Mouse (Mus musculus): Measurements from ENCODE around the gene Wwtr1. TPM values are rescaled to one million over a fixed set of nuclear protein-coding genes. Genes with fewer than 3 reads are reported as not detected.

Gene Wwtr1
- polyA plus RNA-seq, 1 experiment from 2014 or later, result 17.4 TPM

GRCm38 (mm10) chr3:57544154-57544553 is 31.6 kb downstream of the Wwtr1 start:
- Histone ChIP-seq H3K4me2 (ENCODE audit: low read length) (peak overlapping the region; percentile 33; the same call in 1 of the 2 replicates), H3K4me3 (ENCODE audit: control insufficient read depth in 1 of 2, insufficient read depth in 1 of 2, low read depth in 1 of 2, low read length in 2 of 2) (no peak overlapping the region), H3K27me3 (ENCODE audit: control insufficient read depth, insufficient read depth, low read length) (no peaks in the 10 kb centered on the region), H3K4me1 (ENCODE audit: control insufficient read depth in 2 of 2, insufficient read depth in 2 of 2, low read length in 2 of 2) (peaks cover 5 to 34% of the 10 kb centered on the region in 2 experiments), H3K9ac (ENCODE audit: low read length) (no peak overlapping the region), H3K36me3 (ENCODE audit: control insufficient read depth, insufficient read depth, low read length) (no peaks in the 10 kb centered on the region), H3K9me3 (ENCODE audit: control insufficient read depth, low read length) (no peaks in the 10 kb centered on the region), H3K27ac (replicated peaks in 1 of 2; ENCODE audit: control insufficient read depth in 1 of 2, insufficient read depth in 1 of 2, low read depth in 2 of 2, low read length in 2 of 2) (peak overlapping the region; percentile 58 to 72)
- 61% methylated on average over 9 of the region's 9 CpGs for WGBS
- no peak for ATAC-seq (ENCODE audit: insufficient number of reproducible peaks, insufficient read depth, low FRiP score, low read depth)

GRCm38 (mm10) chr3:57542848-57543380 is 32.8 kb downstream of the Wwtr1 start:
- Histone ChIP-seq H3K9me3 (ENCODE audit: control insufficient read depth, low read length) (no peaks in the 10 kb centered on the region), H3K9ac (ENCODE audit: low read length) (no peak overlapping the region), H3K4me2 (ENCODE audit: low read length) (no peak overlapping the region), H3K36me3 (ENCODE audit: control insufficient read depth, insufficient read depth, low read length) (no peaks in the 10 kb centered on the region), H3K4me1 (ENCODE audit: control insufficient read depth in 2 of 2, insufficient read depth in 2 of 2, low read length in 2 of 2) (peaks cover 5 to 34% of the 10 kb centered on the region in 2 experiments), H3K4me3 (ENCODE audit: control insufficient read depth in 1 of 2, insufficient read depth in 1 of 2, low read depth in 1 of 2, low read length in 2 of 2) (no peak overlapping the region), H3K27me3 (ENCODE audit: control insufficient read depth, insufficient read depth, low read length) (no peaks in the 10 kb centered on the region), H3K27ac (replicated peaks in 1 of 2; ENCODE audit: control insufficient read depth in 1 of 2, insufficient read depth in 1 of 2, low read depth in 2 of 2, low read length in 2 of 2) (no peak overlapping the region; a peak in 1 of 4 replicates)
- no peak for ATAC-seq (ENCODE audit: insufficient number of reproducible peaks, insufficient read depth, low FRiP score, low read depth)

DNA sequence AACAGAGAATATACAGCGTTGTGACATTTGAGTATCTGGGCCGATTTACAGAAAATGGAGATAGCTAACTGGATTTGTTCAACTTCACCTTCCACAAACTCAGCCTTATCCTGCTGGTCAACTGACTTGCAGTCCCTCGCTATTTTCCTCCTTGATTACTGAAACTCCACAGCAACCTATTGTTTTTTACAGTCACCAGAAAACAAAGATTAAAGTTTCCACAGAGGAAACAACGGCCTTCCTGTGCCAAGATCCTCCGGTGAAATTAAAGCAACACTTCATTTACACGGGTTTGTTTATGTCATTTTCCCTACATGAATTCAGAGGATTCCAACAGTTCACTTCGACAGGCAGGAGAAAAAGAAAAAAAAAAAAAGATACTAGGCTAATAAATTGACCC is 34.5 kb downstream of the Wwtr1 start:
- no peak for ATAC-seq (ENCODE audit: insufficient number of reproducible peaks, insufficient read depth, low FRiP score, low read depth)
- Histone ChIP-seq H3K9ac (ENCODE audit: low read length) (no peak overlapping the region), H3K9me3 (ENCODE audit: control insufficient read depth, low read length) (no peaks in the 10 kb centered on the region), H3K36me3 (ENCODE audit: control insufficient read depth, insufficient read depth, low read length) (no peaks in the 10 kb centered on the region), H3K4me2 (ENCODE audit: low read length) (no peak overlapping the region), H3K4me3 (ENCODE audit: control insufficient read depth in 1 of 2, insufficient read depth in 1 of 2, low read depth in 1 of 2, low read length in 2 of 2) (no peak overlapping the region), H3K4me1 (ENCODE audit: control insufficient read depth in 2 of 2, insufficient read depth in 2 of 2, low read length in 2 of 2) (peaks cover 4 to 19% of the 10 kb centered on the region in 2 experiments), H3K27ac (replicated peaks in 1 of 2; ENCODE audit: control insufficient read depth in 1 of 2, insufficient read depth in 1 of 2, low read depth in 2 of 2, low read length in 2 of 2) (peak overlapping the region; percentile 22 to 64; a peak in 3 of 4 replicates), H3K27me3 (ENCODE audit: control insufficient read depth, insufficient read depth, low read length) (no peaks in the 10 kb centered on the region)
- 52% methylated on average over 7 of the region's 7 CpGs for WGBS

- no peak for ATAC-seq (ENCODE audit: insufficient number of reproducible peaks, insufficient read depth, low FRiP score, low read depth)
- H3K9me3 ChIP-seq (ENCODE audit: control insufficient read depth, low read length), result no peaks in the 10 kb centered on the region
- H3K27ac ChIP-seq (replicated peaks in 1 of 2; ENCODE audit: control insufficient read depth in 1 of 2, insufficient read depth in 1 of 2, low read depth in 2 of 2, low read length in 2 of 2), result peak overlapping the region; percentile 27 to 64; a peak in 2 of 4 replicates
- H3K27me3 ChIP-seq (ENCODE audit: control insufficient read depth, insufficient read depth, low read length), result no peaks in the 10 kb centered on the region
- no peak overlapping the region for H3K4me3 ChIP-seq (ENCODE audit: control insufficient read depth in 1 of 2, insufficient read depth in 1 of 2, low read depth in 1 of 2, low read length in 2 of 2)
- no peak overlapping the region for H3K9ac ChIP-seq (ENCODE audit: low read length)
- 21% methylated on average over 2 of the region's 2 CpGs for WGBS
- H3K36me3 ChIP-seq (ENCODE audit: control insufficient read depth, insufficient read depth, low read length), result no peaks in the 10 kb centered on the region
- H3K4me2 ChIP-seq (ENCODE audit: low read length), result no peak overlapping the region
- H3K4me1 ChIP-seq (ENCODE audit: control insufficient read depth in 2 of 2, insufficient read depth in 2 of 2, low read length in 2 of 2), result peaks cover 6 to 22% of the 10 kb centered on the region in 2 experiments
These were observed 35.2 kb downstream of the Wwtr1 start for GRCm38 (mm10) chr3:57540474-57540873.

GRCm38 (mm10) chr3:57535483-57536185 is 40.1 kb downstream of the Wwtr1 start:
- no peaks in the 10 kb centered on the region for H3K27me3 ChIP-seq (ENCODE audit: control insufficient read depth, insufficient read depth, low read length)
- H3K9ac ChIP-seq (ENCODE audit: low read length), result no peak overlapping the region
- H3K27ac ChIP-seq (replicated peaks in 1 of 2; ENCODE audit: control insufficient read depth in 1 of 2, insufficient read depth in 1 of 2, low read depth in 2 of 2, low read length in 2 of 2), result no peak overlapping the region
- no peaks in the 10 kb centered on the region for H3K36me3 ChIP-seq (ENCODE audit: control insufficient read depth, insufficient read depth, low read length)
- no peak for ATAC-seq (ENCODE audit: insufficient number of reproducible peaks, insufficient read depth, low FRiP score, low read depth)
- H3K4me2 ChIP-seq (ENCODE audit: low read length), result no peak overlapping the region
- H3K4me3 ChIP-seq (ENCODE audit: control insufficient read depth in 1 of 2, insufficient read depth in 1 of 2, low read depth in 1 of 2, low read length in 2 of 2), result no peak overlapping the region
- peaks cover 11 to 36% of the 10 kb centered on the region in 2 experiments for H3K4me1 ChIP-seq (ENCODE audit: control insufficient read depth in 2 of 2, insufficient read depth in 2 of 2, low read length in 2 of 2)
- no peaks in the 10 kb centered on the region for H3K9me3 ChIP-seq (ENCODE audit: control insufficient read depth, low read length)
- WGBS, result 68% methylated on average over 13 of the region's 13 CpGs

DNA sequence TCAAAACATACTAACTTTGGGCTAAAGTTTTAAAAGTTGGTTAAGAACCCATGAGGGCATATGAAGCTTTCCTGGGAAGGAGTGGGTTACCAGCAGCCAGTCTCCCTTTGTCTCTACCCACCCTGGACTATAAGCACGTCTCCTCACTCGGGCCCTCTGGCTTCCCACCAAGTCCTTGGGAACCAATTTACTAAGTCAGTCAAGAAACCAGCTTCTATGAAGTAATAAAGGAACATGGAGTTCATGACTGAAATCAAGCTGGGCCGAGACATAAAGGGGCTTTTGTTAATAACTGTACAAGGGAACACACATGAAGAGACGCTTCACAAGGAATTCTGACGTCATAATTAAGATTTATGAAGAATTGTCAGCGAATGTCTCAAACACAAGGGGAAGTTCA is 41.3 kb downstream of the Wwtr1 start:
- Histone ChIP-seq H3K27ac (replicated peaks in 1 of 2; ENCODE audit: control insufficient read depth in 1 of 2, insufficient read depth in 1 of 2, low read depth in 2 of 2, low read length in 2 of 2) (peak overlapping the region in 1 of 2 experiments; percentile 51; a peak in 2 of 4 replicates), H3K4me2 (ENCODE audit: low read length) (no peak overlapping the region), H3K9me3 (ENCODE audit: control insufficient read depth, low read length) (no peaks in the 10 kb centered on the region), H3K36me3 (ENCODE audit: control insufficient read depth, insufficient read depth, low read length) (no peaks in the 10 kb centered on the region), H3K27me3 (ENCODE audit: control insufficient read depth, insufficient read depth, low read length) (no peaks in the 10 kb centered on the region), H3K9ac (ENCODE audit: low read length) (no peak overlapping the region), H3K4me3 (ENCODE audit: control insufficient read depth in 1 of 2, insufficient read depth in 1 of 2, low read depth in 1 of 2, low read length in 2 of 2) (no peak overlapping the region), H3K4me1 (ENCODE audit: control insufficient read depth in 2 of 2, insufficient read depth in 2 of 2, low read length in 2 of 2) (peaks cover 16 to 47% of the 10 kb centered on the region in 2 experiments)
- no peak for ATAC-seq (ENCODE audit: insufficient number of reproducible peaks, insufficient read depth, low FRiP score, low read depth)
- 78% methylated on average over 6 of the region's 6 CpGs for WGBS

GRCm38 (mm10) chr3:57533876-57534275 is 41.8 kb downstream of the Wwtr1 start:
- WGBS, result 76% methylated on average over 9 of the region's 9 CpGs
- Histone ChIP-seq H3K9ac (ENCODE audit: low read length) (no peak overlapping the region), H3K4me1 (ENCODE audit: control insufficient read depth in 2 of 2, insufficient read depth in 2 of 2, low read length in 2 of 2) (peaks cover 16 to 47% of the 10 kb centered on the region in 2 experiments), H3K36me3 (ENCODE audit: control insufficient read depth, insufficient read depth, low read length) (no peaks in the 10 kb centered on the region), H3K27me3 (ENCODE audit: control insufficient read depth, insufficient read depth, low read length) (no peaks in the 10 kb centered on the region), H3K4me3 (ENCODE audit: control insufficient read depth in 1 of 2, insufficient read depth in 1 of 2, low read depth in 1 of 2, low read length in 2 of 2) (no peak overlapping the region), H3K27ac (replicated peaks in 1 of 2; ENCODE audit: control insufficient read depth in 1 of 2, insufficient read depth in 1 of 2, low read depth in 2 of 2, low read length in 2 of 2) (peak overlapping the region; percentile 40 to 51; a peak in 3 of 4 replicates), H3K4me2 (ENCODE audit: low read length) (no peak overlapping the region), H3K9me3 (ENCODE audit: control insufficient read depth, low read length) (no peaks in the 10 kb centered on the region)
- ATAC-seq (ENCODE audit: insufficient number of reproducible peaks, insufficient read depth, low FRiP score, low read depth), result no peak
